Mouse (Mus musculus): ENCODE measurements around the gene LTO1. TPM values are rescaled to one million over a fixed set of nuclear protein-coding genes. Genes with fewer than 3 reads are reported as not detected.
"Not testable (repeated sequence)": the region's sequence is repeated elsewhere in the genome, so short reads cannot be mapped to it uniquely, and the experiment has no call there.

The LTO1 gene
- polyA plus RNA-seq, 1 experiment from 2014 or later: 20.3 TPM

DNA sequence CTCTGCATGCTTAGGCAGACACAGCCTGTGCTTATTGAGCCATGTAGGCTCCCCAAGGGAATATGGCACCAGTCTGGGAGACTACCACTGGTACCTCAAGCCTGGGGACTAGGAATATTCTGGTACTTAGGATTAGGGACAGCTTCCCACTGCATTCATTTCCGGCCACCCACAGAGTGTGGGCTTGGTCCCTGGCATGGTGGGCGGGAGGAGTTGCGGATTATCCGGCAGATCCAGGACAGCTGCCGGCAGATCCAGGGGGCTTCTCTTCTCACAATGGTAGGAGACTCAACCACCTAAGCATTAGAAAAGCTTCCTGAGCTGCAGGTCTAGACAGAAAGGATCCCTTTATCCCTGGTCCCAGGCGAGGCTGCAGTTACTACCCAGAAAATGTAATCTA is 16.4 kb upstream of the LTO1 start:
- WGBS: 65% methylated on average over 6 of the region's 6 CpGs
- no peaks in the 10 kb centered on the region for H3K9me3 ChIP-seq (ENCODE audit: control insufficient read depth, low read length)
- H3K27me3 ChIP-seq (ENCODE audit: control insufficient read depth, insufficient read depth, low read length): peaks cover 46% of the 10 kb centered on the region
- no peak overlapping the region for H3K27ac ChIP-seq (ENCODE audit: low read depth, low read length)
- H3K9ac ChIP-seq (ENCODE audit: low read depth, low read length): no peak overlapping the region
- H3K4me3 ChIP-seq (ENCODE audit: low read length): no peak overlapping the region
- no peak overlapping the region for H3K4me2 ChIP-seq (replicated peaks; ENCODE audit: low read depth, low read length)
- ATAC-seq (ENCODE audit: low FRiP score, low TSS enrichment): no peak
- H3K4me1 ChIP-seq (ENCODE audit: control insufficient read depth, insufficient read depth, low read length): peaks cover 15% of the 10 kb centered on the region; the same call in 1 of the 2 replicates
- no peaks in the 10 kb centered on the region for H3K36me3 ChIP-seq (ENCODE audit: control insufficient read depth, insufficient read depth, low read length)

GRCm38 (mm10) chr7:144905514-144905913 is 9.4 kb upstream of the LTO1 start:
- not testable (repeated sequence) for H3K4me1 ChIP-seq (ENCODE audit: control insufficient read depth, insufficient read depth, low read length); H3K36me3 ChIP-seq (ENCODE audit: control insufficient read depth, insufficient read depth, low read length); H3K27me3 ChIP-seq (ENCODE audit: control insufficient read depth, insufficient read depth, low read length); H3K27ac ChIP-seq (ENCODE audit: low read depth, low read length); H3K9ac ChIP-seq (ENCODE audit: low read depth, low read length); H3K4me2 ChIP-seq (replicated peaks; ENCODE audit: low read depth, low read length); ATAC-seq (ENCODE audit: low FRiP score, low TSS enrichment); H3K4me3 ChIP-seq (ENCODE audit: low read length); H3K9me3 ChIP-seq (ENCODE audit: control insufficient read depth, low read length)
- WGBS: 94% methylated on average over 3 of the region's 3 CpGs

DNA sequence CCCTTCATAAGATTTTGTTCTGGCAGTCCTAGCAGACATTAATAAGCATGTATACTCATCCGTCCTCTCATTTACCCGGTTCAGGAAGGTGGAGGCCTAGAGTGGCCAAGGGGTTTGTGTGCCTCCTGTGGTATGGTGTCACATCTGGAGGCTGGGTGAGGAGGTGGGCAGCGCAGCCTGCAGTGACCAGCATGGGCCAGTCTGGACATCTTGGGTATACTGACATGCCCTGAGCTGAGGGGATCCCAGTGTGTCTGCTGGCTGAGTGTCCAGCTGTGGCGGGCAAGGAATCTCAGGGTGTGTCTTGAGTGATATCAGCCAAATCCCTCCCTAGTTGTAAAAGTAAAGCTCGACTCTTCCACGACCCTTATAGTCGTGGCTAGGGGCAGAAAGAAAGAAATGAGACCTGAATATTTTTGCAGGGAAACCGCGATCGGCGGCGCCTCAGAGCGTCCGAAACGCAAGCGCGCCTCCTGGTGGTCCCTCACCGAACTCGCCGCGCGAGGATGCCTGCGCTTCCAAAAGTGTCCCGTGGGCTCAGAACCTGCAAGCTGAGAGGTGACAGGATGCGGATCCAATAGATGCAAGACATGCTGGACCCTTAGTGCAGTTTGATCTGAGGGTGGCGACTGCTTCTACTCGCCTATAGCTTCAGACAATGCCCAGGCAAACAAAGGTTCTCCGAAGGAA is 8.0 kb upstream of the LTO1 start:
- peak overlapping the region; percentile 47 for H3K9ac ChIP-seq (ENCODE audit: low read depth, low read length)
- 0 out of 2 replicates have a peak, but pooled peaks cover 2% of the 10 kb centered on the region for H3K9me3 ChIP-seq (ENCODE audit: control insufficient read depth, low read length)
- no peaks in the 10 kb centered on the region for H3K36me3 ChIP-seq (ENCODE audit: control insufficient read depth, insufficient read depth, low read length)
- H3K4me2 ChIP-seq (replicated peaks; ENCODE audit: low read depth, low read length): peak overlapping the region; percentile 31
- H3K4me1 ChIP-seq (ENCODE audit: control insufficient read depth, insufficient read depth, low read length): no peaks in the 10 kb centered on the region
- peak overlapping the region; percentile 19; the same call in 1 of the 2 replicates for H3K4me3 ChIP-seq (ENCODE audit: low read length)
- 11% methylated on average over 28 of the region's 28 CpGs for WGBS
- no peaks in the 10 kb centered on the region for H3K27me3 ChIP-seq (ENCODE audit: control insufficient read depth, insufficient read depth, low read length)
- peak; percentile 44 for ATAC-seq (ENCODE audit: low FRiP score, low TSS enrichment)
- no peak overlapping the region for H3K27ac ChIP-seq (ENCODE audit: low read depth, low read length)

DNA sequence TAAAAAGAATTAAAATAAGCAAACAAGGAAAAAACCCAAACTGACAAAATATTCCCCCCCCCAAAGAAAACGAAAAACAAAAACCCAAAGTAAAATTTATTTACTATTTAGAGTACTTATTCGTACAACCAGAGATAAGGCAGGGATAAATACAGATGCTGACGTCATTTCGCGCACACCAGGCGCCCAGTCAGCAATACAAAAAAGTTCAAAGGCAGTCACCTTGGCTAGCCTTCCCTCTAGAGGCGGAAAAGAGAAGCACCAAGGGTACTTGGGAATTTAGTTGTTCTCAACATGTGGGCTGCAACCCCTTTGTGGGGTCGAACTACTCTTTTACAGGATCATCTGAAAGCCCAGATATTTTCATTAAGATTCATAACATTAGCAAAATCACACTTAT is 7.1 kb upstream of the LTO1 start:
- no peak overlapping the region for H3K4me2 ChIP-seq (replicated peaks; ENCODE audit: low read depth, low read length)
- no peaks in the 10 kb centered on the region for H3K36me3 ChIP-seq (ENCODE audit: control insufficient read depth, insufficient read depth, low read length)
- H3K4me3 ChIP-seq (ENCODE audit: low read length): no peak overlapping the region
- ATAC-seq (ENCODE audit: low FRiP score, low TSS enrichment): no peak
- H3K4me1 ChIP-seq (ENCODE audit: control insufficient read depth, insufficient read depth, low read length): no peaks in the 10 kb centered on the region
- no peak overlapping the region for H3K27ac ChIP-seq (ENCODE audit: low read depth, low read length)
- 0 out of 2 replicates have a peak, but pooled peaks cover 2% of the 10 kb centered on the region for H3K9me3 ChIP-seq (ENCODE audit: control insufficient read depth, low read length)
- 8% methylated on average over 8 of the region's 8 CpGs for WGBS
- H3K27me3 ChIP-seq (ENCODE audit: control insufficient read depth, insufficient read depth, low read length): no peaks in the 10 kb centered on the region
- no peak overlapping the region for H3K9ac ChIP-seq (ENCODE audit: low read depth, low read length)

DNA sequence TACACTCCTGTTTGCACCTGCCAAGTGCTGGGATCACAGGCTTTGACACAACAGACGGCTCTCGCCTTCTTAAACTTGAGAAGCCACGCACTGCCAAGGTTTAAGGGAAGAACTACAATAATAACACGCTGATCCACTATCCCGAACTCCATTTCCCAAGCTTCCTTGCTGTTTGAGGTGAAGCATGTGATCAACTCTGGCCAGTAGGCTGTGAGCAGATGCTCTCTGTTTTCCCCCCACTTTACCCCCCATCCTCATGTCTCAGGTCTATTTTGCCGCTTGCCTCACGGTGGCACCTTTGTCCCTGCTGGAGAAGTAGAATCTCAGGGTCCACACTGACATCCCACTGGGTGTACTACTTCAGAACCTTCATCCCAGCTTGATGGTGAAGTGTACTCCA is 6.2 kb upstream of the LTO1 start:
- Histone ChIP-seq H3K9ac (ENCODE audit: low read depth, low read length) (no peak overlapping the region), H3K4me2 (replicated peaks; ENCODE audit: low read depth, low read length) (no peak overlapping the region), H3K4me3 (ENCODE audit: low read length) (no peak overlapping the region), H3K27ac (ENCODE audit: low read depth, low read length) (no peak overlapping the region), H3K9me3 (ENCODE audit: control insufficient read depth, low read length) (0 out of 2 replicates have a peak, but pooled peaks cover 2% of the 10 kb centered on the region), H3K27me3 (ENCODE audit: control insufficient read depth, insufficient read depth, low read length) (no peaks in the 10 kb centered on the region), H3K36me3 (ENCODE audit: control insufficient read depth, insufficient read depth, low read length) (no peaks in the 10 kb centered on the region), H3K4me1 (ENCODE audit: control insufficient read depth, insufficient read depth, low read length) (no peaks in the 10 kb centered on the region)
- WGBS: 33% methylated on average over 7 of the region's 7 CpGs
- no peak for ATAC-seq (ENCODE audit: low FRiP score, low TSS enrichment)

DNA sequence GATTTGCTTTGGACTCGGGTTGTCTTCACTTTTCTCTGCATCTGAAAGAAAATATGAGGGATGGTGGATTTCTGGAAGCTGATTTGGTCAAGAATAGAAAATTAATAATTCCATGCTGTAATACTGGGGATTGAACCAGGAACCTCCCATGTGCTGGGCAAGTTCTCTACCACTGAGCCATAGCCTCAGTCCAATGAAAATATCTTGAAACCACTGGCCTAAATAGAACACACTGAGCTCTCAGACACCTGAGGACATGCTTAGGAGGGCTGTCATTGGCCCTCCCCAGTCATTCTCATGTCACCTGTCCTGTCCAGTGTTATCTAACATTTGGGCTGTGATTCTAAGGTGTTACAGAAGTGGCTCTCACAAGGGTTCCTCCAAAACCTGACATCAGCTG is 3.8 kb upstream of the LTO1 start:
- H3K9ac ChIP-seq (ENCODE audit: low read depth, low read length): no peak overlapping the region
- WGBS: 85% methylated on average over 1 of the region's 1 CpGs
- no peaks in the 10 kb centered on the region for H3K36me3 ChIP-seq (ENCODE audit: control insufficient read depth, insufficient read depth, low read length)
- no peak overlapping the region for H3K4me2 ChIP-seq (replicated peaks; ENCODE audit: low read depth, low read length)
- H3K9me3 ChIP-seq (ENCODE audit: control insufficient read depth, low read length): no peaks in the 10 kb centered on the region
- H3K27ac ChIP-seq (ENCODE audit: low read depth, low read length): no peak overlapping the region
- H3K4me1 ChIP-seq (ENCODE audit: control insufficient read depth, insufficient read depth, low read length): peaks cover 6% of the 10 kb centered on the region
- ATAC-seq (ENCODE audit: low FRiP score, low TSS enrichment): no peak
- H3K4me3 ChIP-seq (ENCODE audit: low read length): no peak overlapping the region
- H3K27me3 ChIP-seq (ENCODE audit: control insufficient read depth, insufficient read depth, low read length): no peaks in the 10 kb centered on the region

- WGBS: 80% methylated on average over 4 of the region's 4 CpGs
- Histone ChIP-seq H3K27me3 (ENCODE audit: control insufficient read depth, insufficient read depth, low read length) (no peaks in the 10 kb centered on the region), H3K36me3 (ENCODE audit: control insufficient read depth, insufficient read depth, low read length) (peaks cover 5% of the 10 kb centered on the region; the same call in 1 of the 2 replicates), H3K9ac (ENCODE audit: low read depth, low read length) (no peak overlapping the region), H3K4me3 (ENCODE audit: low read length) (no peak overlapping the region), H3K4me1 (ENCODE audit: control insufficient read depth, insufficient read depth, low read length) (peaks cover 8% of the 10 kb centered on the region), H3K4me2 (replicated peaks; ENCODE audit: low read depth, low read length) (no peak overlapping the region), H3K27ac (ENCODE audit: low read depth, low read length) (no peak overlapping the region), H3K9me3 (ENCODE audit: control insufficient read depth, low read length) (no peaks in the 10 kb centered on the region)
- ATAC-seq (ENCODE audit: low FRiP score, low TSS enrichment): no peak
These were observed 2.0 kb upstream of the LTO1 start for GRCm38 (mm10) chr7:144912897-144913296.

GRCm38 (mm10) chr7:144914296-144914947 is 478 bp upstream of the LTO1 start:
- peak; percentile 93 for ATAC-seq (ENCODE audit: low FRiP score, low TSS enrichment)
- Histone ChIP-seq H3K27ac (ENCODE audit: low read depth, low read length) (no peak overlapping the region), H3K4me1 (ENCODE audit: control insufficient read depth, insufficient read depth, low read length) (peaks cover 8% of the 10 kb centered on the region), H3K9me3 (ENCODE audit: control insufficient read depth, low read length) (no peaks in the 10 kb centered on the region), H3K27me3 (ENCODE audit: control insufficient read depth, insufficient read depth, low read length) (no peaks in the 10 kb centered on the region), H3K4me2 (replicated peaks; ENCODE audit: low read depth, low read length) (peak overlapping the region; percentile 43), H3K36me3 (ENCODE audit: control insufficient read depth, insufficient read depth, low read length) (peaks cover 16% of the 10 kb centered on the region; the same call in 1 of the 2 replicates), H3K9ac (ENCODE audit: low read depth, low read length) (peak overlapping the region; percentile 75; the same call in 1 of the 2 replicates), H3K4me3 (ENCODE audit: low read length) (peak overlapping the region; percentile 65)
- WGBS: 6% methylated on average over 17 of the region's 17 CpGs

GRCm38 (mm10) chr7:144918823-144919222 is 3.9 kb downstream of the LTO1 start:
- peaks cover 35% of the 10 kb centered on the region for H3K36me3 ChIP-seq (ENCODE audit: control insufficient read depth, insufficient read depth, low read length)
- ATAC-seq (ENCODE audit: low FRiP score, low TSS enrichment): no peak
- no peaks in the 10 kb centered on the region for H3K27me3 ChIP-seq (ENCODE audit: control insufficient read depth, insufficient read depth, low read length)
- no peak overlapping the region for H3K27ac ChIP-seq (ENCODE audit: low read depth, low read length)
- H3K9me3 ChIP-seq (ENCODE audit: control insufficient read depth, low read length): no peaks in the 10 kb centered on the region
- no peak overlapping the region for H3K4me3 ChIP-seq (ENCODE audit: low read length)
- WGBS: 84% methylated on average over 1 of the region's 1 CpGs
- H3K4me1 ChIP-seq (ENCODE audit: control insufficient read depth, insufficient read depth, low read length): peaks cover 8% of the 10 kb centered on the region
- no peak overlapping the region for H3K9ac ChIP-seq (ENCODE audit: low read depth, low read length)
- no peak overlapping the region for H3K4me2 ChIP-seq (replicated peaks; ENCODE audit: low read depth, low read length)

All from kidney, embryonic 14.5 days (tissue).